Mouse (Mus musculus) bone marrow macrophage, adult 2 months (primary cell): ENCODE data around the gene Stard3.

Source experiments
- CTCF ChIP-seq: IDR thresholded peaks from 2 replicates; pipeline ENCODE4 v1.5.1; 2012; ENCODE audit warnings: low read depth, mild to moderate bottlenecking, low read length, moderate library complexity
- POLR2A ChIP-seq: IDR thresholded peaks from 2 replicates; pipeline ENCODE4 v1.6.1; 2012; ENCODE audit warnings: mild to moderate bottlenecking, low read depth, low read length, borderline replicate concordance

DNA sequence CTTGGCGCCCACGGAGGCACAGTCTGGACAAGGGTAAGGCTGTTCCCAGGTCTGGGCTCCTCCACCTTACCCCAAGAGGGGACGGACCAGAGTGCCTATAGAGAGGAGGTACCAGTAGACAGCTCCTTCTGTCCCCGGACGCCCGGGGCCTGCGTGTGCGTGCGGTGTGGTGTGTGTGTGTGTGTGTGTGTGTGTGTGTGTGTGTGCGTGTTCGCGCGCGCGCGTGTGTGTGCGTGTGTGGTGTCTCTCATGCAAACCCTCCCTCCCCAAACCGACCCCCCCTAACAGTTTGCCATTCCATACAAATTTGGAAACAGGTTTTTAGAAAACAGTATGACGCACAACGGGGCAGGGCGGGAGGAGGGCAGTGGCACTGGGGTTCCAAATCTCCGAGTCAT is 32.3 kb upstream of the Stard3 start:
- TF ChIP-seq CTCF (no peak), POLR2A (no peak)
